Mouse (Mus musculus): ENCODE data around the gene Mrpl21.

Gene Mrpl21

DNA sequence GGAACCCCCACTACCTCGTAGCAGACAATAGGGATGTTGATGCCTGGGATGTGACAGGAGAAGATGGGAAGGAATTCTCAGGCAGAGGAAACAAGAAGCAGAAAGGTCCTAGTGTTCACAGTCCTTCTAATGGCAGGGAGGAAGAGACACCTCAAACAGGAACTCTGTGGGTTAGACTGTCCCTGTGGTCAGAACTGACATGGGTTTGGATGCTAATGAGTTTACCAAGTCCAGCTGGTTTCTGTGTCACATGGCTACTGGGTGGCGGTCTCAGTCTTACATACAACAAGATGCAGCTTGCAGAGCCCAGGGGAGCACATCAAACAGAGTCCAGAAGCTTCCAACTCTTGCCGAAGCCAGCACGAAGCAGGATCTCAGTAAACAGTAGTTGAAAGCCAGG lies 21.3 kb downstream of the Mrpl21 start:
- no peak for DNase-seq

DNA sequence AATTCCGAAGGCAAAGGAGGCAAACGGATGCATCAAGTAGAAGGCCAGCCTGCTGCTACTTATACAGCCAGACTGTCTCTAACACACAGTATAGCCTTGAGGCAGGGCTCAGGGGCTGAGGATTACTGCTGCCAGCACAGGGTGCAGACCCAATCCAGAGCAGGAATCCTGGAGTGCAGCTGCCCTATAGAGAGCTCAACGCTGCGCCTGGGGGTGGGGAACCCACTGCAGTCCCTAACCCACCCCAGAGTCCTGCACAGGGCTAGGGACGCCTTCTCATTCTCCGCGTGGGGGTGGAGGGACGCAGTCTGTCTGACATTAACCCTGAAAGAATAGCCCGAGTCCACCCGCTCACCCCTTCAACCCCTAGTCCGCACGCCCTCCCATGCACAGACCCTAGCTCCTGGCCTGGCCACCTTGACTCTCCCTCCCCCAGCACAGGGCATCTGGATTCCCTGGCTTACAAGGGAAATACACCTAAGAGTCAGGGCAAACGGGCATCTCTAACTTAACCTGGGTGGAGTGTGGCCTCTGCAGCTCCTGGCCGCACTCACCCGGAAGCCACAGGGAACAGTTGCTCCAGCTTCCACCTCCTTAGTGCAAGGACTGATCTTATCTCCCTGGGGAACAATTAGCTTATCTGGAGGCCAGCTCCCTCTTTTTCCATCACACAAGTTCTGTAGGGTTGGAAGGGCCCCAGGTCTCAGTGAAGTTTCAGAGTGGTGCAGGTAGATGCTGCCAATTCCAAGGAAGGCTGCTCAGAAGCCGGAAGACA lies 24.7 kb downstream of the Mrpl21 start:
- no peak for DNase-seq

DNA sequence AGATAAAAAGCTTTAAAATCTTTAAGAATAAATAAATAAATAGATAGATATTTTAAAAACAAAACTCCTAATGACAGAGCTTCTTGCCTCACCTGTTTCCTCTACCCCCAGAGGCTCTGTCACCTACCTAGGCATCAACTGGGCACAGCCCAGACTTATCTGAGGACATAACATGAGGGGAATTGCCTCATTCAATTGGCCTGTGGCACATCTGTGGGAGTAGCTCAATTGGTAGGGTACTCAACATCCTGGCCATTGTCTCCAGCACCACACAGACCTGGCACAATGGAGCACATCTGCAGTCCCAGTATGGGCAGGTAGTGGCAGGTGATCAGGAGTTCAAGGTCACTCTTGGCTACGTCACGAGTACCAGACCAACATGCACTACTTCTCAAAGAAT lies 36.6 kb downstream of the Mrpl21 start:
- no peak for DNase-seq

GRCm38 (mm10) chr19:3320086-3320485 lies 37.4 kb downstream of the Mrpl21 start:
- no peak for DNase-seq

- no peak for DNase-seq
Measured at GRCm38 (mm10) chr19:3320801-3321200, 38.1 kb downstream of the Mrpl21 start.

DNA sequence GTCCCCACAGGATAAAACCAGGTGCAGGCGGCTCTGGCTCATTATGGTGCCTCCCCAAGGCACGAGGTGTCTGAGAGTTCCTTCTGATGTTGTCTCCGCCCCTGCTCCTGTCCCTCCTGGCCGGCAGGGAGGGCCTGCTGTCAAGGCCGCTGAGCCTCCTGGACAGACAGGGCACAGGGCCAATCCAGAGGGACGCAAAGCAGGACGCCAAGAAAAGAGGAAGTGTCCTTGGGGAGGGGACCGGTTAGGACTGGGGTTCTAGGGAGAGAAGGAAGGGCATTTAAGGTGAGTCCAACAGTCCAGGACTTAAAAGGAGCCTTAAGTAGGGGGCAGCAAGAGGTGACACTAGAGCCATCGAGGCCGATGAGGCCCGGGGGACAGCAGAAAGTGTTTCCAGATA lies 38.9 kb downstream of the Mrpl21 start:
- peak in 1 of 2 experiments; percentile 40 for DNase-seq

- peak; percentile 49 to 69 for DNase-seq
Measured at GRCm38 (mm10) chr19:3322261-3322969, 39.7 kb downstream of the Mrpl21 start, which contains the start of gene Cpt1a. Gene Cpt1a (plus strand): TSS chr19:3322334.

DNA sequence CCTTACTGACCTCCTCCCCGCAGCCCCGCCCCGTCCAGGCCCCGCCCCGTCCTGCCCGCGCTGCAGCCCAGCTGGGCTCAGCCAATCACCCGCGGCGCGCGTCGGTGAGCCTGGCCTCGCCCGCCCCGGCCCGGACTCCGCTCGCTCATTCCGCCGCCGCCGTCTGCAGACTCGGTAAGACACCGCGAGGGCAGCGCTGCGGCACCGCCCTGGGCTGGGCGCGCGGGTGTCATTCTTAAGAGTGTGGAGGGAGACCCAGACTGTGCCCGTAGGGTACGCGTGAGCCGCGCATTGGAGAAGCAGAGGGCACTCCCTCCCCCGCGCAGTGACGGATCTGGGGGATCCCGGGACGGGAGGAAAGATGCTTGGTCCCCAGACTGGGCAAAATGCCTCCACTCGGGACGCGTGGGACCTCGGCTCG lies 40.5 kb downstream of the Mrpl21 start:
- peak; percentile 83 to 88 for DNase-seq

GRCm38 (mm10) chr19:3323753-3324270 lies 41.1 kb downstream of the Mrpl21 start:
- DNase-seq = peak; percentile 54 to 65

DNA sequence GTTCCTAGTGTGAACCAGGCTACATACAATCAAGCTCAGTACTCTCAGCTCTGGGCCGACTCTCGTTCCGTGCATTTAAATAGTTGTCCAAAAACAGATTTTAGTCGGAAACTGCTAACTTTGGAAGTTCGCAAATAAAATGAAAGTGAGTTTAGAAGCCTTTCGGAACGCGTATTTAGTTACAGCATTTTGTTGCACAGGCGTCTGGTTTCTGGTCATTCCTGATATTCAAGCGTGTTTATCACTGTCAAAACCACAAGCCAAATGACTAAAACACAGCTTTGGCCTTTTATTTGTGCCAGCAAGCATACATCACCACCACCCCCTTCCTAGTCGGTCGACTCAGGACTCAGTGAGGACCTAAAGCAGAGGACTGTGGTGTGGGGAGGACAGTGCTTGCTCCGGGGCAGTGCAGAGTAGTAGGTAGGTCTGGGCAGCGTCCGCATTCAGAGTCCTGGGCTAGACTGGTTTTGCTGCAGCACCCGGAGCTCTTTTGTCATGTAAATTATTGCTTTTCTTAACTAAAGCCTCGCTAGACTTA lies 41.6 kb downstream of the Mrpl21 start:
- no peak for DNase-seq

GRCm38 (mm10) chr19:3324931-3325711 lies 42.4 kb downstream of the Mrpl21 start:
- peak; percentile 94 to 95 for DNase-seq

- no peak for DNase-seq
Measured at GRCm38 (mm10) chr19:3325771-3326478, 43.2 kb downstream of the Mrpl21 start.

- DNase-seq = no peak
Measured at GRCm38 (mm10) chr19:3326479-3327047, 43.9 kb downstream of the Mrpl21 start.

- DNase-seq = no peak
Measured at GRCm38 (mm10) chr19:3333247-3333646, 50.5 kb downstream of the Mrpl21 start.

DNA sequence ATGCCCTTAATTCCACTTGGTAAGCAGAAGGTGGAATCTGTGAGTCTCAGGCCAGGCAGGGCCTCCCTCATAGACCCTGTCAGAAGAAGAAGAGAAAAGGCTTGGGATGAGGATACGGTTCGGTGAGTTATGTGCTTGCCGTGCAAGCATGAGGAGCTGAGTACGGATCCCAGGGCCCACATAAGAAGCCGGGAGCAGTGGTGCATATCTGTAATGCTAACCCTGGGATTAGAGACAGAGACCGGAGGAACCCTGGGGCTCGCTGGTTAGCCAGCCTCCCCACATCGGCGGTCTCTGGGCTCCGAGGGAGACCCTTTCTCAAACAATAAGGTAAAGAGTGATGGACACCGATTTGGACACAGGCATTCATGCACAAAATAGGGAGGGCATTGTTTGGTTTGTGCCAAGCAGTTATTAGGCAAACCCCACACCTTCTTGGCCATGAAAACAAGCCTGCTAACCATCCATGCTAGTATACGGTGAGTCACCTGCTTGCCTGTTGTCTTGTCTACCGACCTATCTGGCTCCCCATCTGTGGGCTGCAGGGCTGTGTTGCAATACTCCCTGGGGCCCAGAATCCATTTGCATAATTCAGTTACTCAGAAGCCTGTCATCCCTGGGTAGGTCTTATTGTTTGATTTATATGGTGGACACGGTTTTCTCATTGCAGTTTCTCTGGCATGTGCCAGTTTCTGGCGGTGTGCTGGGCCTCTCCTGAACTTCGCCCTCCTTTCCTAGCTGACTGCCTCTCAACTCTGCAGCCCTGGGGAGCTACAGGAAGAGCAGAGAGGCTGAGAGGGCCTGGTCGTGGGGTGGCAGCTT lies 51.2 kb downstream of the Mrpl21 start:
- peak in 1 of 2 experiments; percentile 43 for DNase-seq

GRCm38 (mm10) chr19:3334550-3334949 lies 51.8 kb downstream of the Mrpl21 start:
- no peak for DNase-seq

GRCm38 (mm10) chr19:3335917-3336316 lies 53.2 kb downstream of the Mrpl21 start:
- DNase-seq = no peak

DNA sequence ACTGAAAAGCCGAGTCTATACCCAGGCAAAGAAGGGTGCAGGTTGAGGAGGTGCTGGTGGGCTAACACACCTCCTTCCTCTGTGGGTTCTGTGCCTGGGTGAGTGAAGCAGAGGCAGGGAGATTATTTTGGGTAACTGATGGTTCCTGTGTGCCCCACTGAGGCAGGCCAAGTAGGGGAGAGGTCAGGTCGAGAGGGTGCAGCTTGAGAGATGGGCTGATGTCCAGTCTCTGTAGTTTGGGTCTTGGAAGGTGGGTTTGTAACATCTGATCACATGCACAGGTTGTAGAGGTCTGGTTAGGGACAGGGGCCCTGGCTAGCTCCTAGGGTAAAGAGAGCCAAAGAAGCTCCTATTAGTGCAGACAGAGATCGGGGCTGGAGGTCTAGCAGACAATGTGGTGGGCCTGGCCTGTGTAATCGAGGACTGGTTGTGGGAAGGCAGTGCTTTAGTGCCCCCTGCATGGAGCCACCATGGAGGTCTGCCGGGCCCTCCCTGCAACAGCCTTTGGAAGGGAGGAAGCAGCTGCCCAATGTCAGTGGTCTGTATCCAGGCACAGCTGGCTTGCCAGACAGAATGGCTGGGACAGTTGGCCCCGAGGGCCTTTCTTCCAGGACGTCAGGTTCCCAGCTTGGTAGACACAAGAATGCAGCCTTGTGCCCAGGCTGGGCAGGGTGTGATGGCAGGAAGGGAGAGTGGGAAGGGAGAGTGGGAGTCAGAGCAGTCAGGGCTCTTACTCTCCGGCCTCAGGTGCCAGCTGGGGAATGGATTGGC lies 54.0 kb downstream of the Mrpl21 start:
- DNase-seq = no peak

GRCm38 (mm10) chr19:3339187-3339586 lies 56.5 kb downstream of the Mrpl21 start:
- no peak for DNase-seq

DNA sequence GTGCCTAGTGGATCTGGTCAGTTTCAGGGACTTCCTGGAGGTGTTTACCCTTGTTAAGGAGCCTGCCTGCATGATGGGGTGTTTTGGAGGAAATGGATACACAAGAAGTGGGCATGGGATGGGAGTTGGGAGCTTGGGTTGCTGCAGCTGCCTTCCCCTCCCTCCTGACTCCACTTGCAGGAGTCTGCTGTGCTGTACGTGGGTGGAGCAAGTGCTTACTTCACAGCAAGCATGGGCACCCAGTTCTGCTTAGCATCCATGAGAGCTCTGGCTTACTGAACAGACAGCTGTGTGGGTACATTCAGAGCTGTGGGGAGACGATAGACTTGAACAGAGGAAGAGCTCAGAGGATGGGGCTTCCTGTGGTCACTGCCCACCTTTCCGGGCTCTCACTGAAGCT lies 58.3 kb downstream of the Mrpl21 start:
- no peak for DNase-seq
